Mouse (Mus musculus) lung, postnatal 0 days (tissue): ENCODE measurements around the gene Papola. TPM values are rescaled to one million over a fixed set of nuclear protein-coding genes. Genes with fewer than 3 reads are reported as not detected.

Experiments used
- ATAC-seq: fragments of 200-750 bp; cut with Nextera tagmentation; 2 replicates; pipeline ENCODE4 v1.8.0; 2017; ENCODE audit warnings: moderate library complexity
- DNase-seq: peaks from one replicate; pipeline ENCODE4 v3.0.0-alpha.2; 2016; ENCODE audit warnings: low spot score
- H3K27ac ChIP-seq: fragments of 300-500 bp; sonication (generic); 2 replicates; pipeline ENCODE4 v1.5.1; 2014; ENCODE audit warnings: antibody characterized with exemption, mild to moderate bottlenecking, low read length, mixed read lengths
- H3K27me3 ChIP-seq: fragments of 300-500 bp; sonication (generic); replicated peaks from 2 replicates; pipeline ENCODE4 v1.6.1; 2014; ENCODE audit warnings: low read length, mixed read lengths; ENCODE audit not compliant: insufficient read depth
- H3K36me3 ChIP-seq: fragments of 300-500 bp; sonication (generic); 2 replicates; pipeline ENCODE4 v1.6.1; 2014; ENCODE audit warnings: low read length, mixed read lengths; ENCODE audit not compliant: insufficient read depth
- H3K4me1 ChIP-seq: fragments of 300-500 bp; sonication (generic); 2 replicates; pipeline ENCODE4 v1.6.1; 2014; ENCODE audit warnings: antibody characterized with exemption, low read depth, low read length, mixed read lengths; ENCODE audit not compliant: insufficient read depth
- H3K4me2 ChIP-seq: fragments of 300-500 bp; sonication (generic); replicated peaks from 2 replicates; pipeline ENCODE4 v1.6.1; 2014; ENCODE audit warnings: low read depth, mild to moderate bottlenecking, low read length, moderate library complexity, mixed read lengths
- H3K4me3 ChIP-seq: fragments of 300-500 bp; sonication (generic); 2 replicates; pipeline ENCODE4 v1.5.1; 2014; ENCODE audit warnings: low read depth, low read length
- H3K9ac ChIP-seq: fragments of 300-500 bp; sonication (generic); replicated peaks from 2 replicates; pipeline ENCODE4 v1.6.1; 2014; ENCODE audit warnings: low read depth, mild to moderate bottlenecking
- H3K9me3 ChIP-seq: fragments of 300-500 bp; sonication (generic); 2 replicates; pipeline ENCODE4 v1.6.1; 2016; ENCODE audit warnings: low read length, mixed read lengths
- CTCF ChIP-seq: IDR thresholded peaks from 2 replicates; pipeline ENCODE4 v1.5.1; 2016; ENCODE audit warnings: antibody characterized with exemption, mild to moderate bottlenecking
- EP300 ChIP-seq: IDR thresholded peaks from 2 replicates; pipeline ENCODE4 v1.6.1; 2016; ENCODE audit warnings: antibody characterized with exemption, mild to moderate bottlenecking, control low read depth
- WGBS: fragments of 180-500 bp; shearing (Covaris S2); extraction: QIAGEN DNeasy Blood & Tissue Kit; methylation state at CpG from one replicate; pipeline ENCODE4 v1.1.7; 2014; 5-methylcytosine and 5-hydroxymethylcytosine counted together
- polyA plus RNA-seq: library from polyadenylated mRNA; unstranded; fragments of >200 nt; fragmentation: Nextera tagmentation; extraction: Ambion mirVana; gene quantifications from 2 replicates; pipeline ENCODE4 v1.2.1, GENCODE M21; 2015

Gene Papola
- 102 and 116 TPM in 2 replicates for polyA plus RNA-seq

- no peaks in the 10 kb centered on the region for H3K27me3 ChIP-seq
- 1% methylated on average over 55 of the region's 85 CpGs for WGBS
These were observed at the start of gene Papola for GRCm38 (mm10) chr12:105784196-105784999. Gene Papola (plus strand): TSS chr12:105784694.

GRCm38 (mm10) chr12:105735226-105735888, 49.1 kb upstream of the Papola start:
- Histone ChIP-seq H3K4me3 (no peak overlapping the region), H3K27me3 (no peaks in the 10 kb centered on the region), H3K9me3 (no peaks in the 10 kb centered on the region), H3K36me3 (no peaks in the 10 kb centered on the region), H3K4me1 (no peaks in the 10 kb centered on the region), H3K27ac (no peak overlapping the region), H3K9ac (no peak overlapping the region), H3K4me2 (no peak overlapping the region)
- no peak for ATAC-seq
- 50% methylated on average over 7 of the region's 7 CpGs for WGBS
- TF ChIP-seq EP300 (no peak), CTCF (no peak)
- no peak for DNase-seq

More at GRCm38 (mm10) chr12:105784196-105784999, at the start of gene Papola:
- Histone ChIP-seq H3K27ac (peak within 1 kb of the TSS; percentile 99), H3K4me1 (peaks cover 7% of the 10 kb centered on the region; the same call in 1 of the 2 replicates), H3K9ac (peak within 1 kb of the TSS; percentile 90), H3K36me3 (no peaks in the 10 kb centered on the region), H3K4me3 (peak within 1 kb of the TSS; percentile 98), H3K9me3 (no peaks in the 10 kb centered on the region), H3K4me2 (peak within 1 kb of the TSS; percentile 63)
- peak; percentile 96 for ATAC-seq
- peak; percentile 95 for DNase-seq
- TF ChIP-seq CTCF, result no peak
- no peak for TF ChIP-seq EP300

GRCm38 (mm10) chr12:105735889-105736251, 48.6 kb upstream of the Papola start:
- Histone ChIP-seq H3K27ac (no peak overlapping the region), H3K36me3 (no peaks in the 10 kb centered on the region), H3K9me3 (no peaks in the 10 kb centered on the region), H3K9ac (no peak overlapping the region), H3K4me2 (no peak overlapping the region), H3K4me3 (no peak overlapping the region), H3K27me3 (no peaks in the 10 kb centered on the region), H3K4me1 (no peaks in the 10 kb centered on the region)
- no peak for DNase-seq
- WGBS, result 74% methylated on average over 6 of the region's 6 CpGs
- TF ChIP-seq CTCF, result no peak
- no peak for TF ChIP-seq EP300
- no peak for ATAC-seq

GRCm38 (mm10) chr12:105738316-105739096, 46.0 kb upstream of the Papola start:
- Histone ChIP-seq H3K4me1 (no peaks in the 10 kb centered on the region), H3K4me2 (no peak overlapping the region), H3K9me3 (no peaks in the 10 kb centered on the region), H3K4me3 (no peak overlapping the region), H3K36me3 (no peaks in the 10 kb centered on the region), H3K27me3 (no peaks in the 10 kb centered on the region), H3K9ac (no peak overlapping the region), H3K27ac (no peak overlapping the region)
- no peak for ATAC-seq
- no peak for TF ChIP-seq CTCF
- TF ChIP-seq EP300, result no peak
- DNase-seq, result no peak
- 76% methylated on average over 15 of the region's 15 CpGs for WGBS

- Histone ChIP-seq H3K4me1 (no peaks in the 10 kb centered on the region), H3K9ac (no peak overlapping the region), H3K36me3 (no peaks in the 10 kb centered on the region), H3K9me3 (no peaks in the 10 kb centered on the region; the same call in 1 of the 2 replicates), H3K4me2 (no peak overlapping the region), H3K27ac (no peak overlapping the region), H3K4me3 (no peak overlapping the region), H3K27me3 (no peaks in the 10 kb centered on the region)
- WGBS, result 75% methylated on average over 8 of the region's 8 CpGs
- no peak for DNase-seq
- no peak for TF ChIP-seq EP300
- TF ChIP-seq CTCF, result no peak
- ATAC-seq, result no peak
These were observed 44.8 kb upstream of the Papola start for GRCm38 (mm10) chr12:105739656-105740055.

GRCm38 (mm10) chr12:105748114-105748513, 36.4 kb upstream of the Papola start:
- Histone ChIP-seq H3K9me3 (no peaks in the 10 kb centered on the region; the same call in 1 of the 2 replicates), H3K4me3 (no peak overlapping the region), H3K36me3 (no peaks in the 10 kb centered on the region), H3K27me3 (no peaks in the 10 kb centered on the region), H3K4me1 (no peaks in the 10 kb centered on the region), H3K9ac (no peak overlapping the region), H3K4me2 (no peak overlapping the region), H3K27ac (no peak overlapping the region)
- ATAC-seq (no peak), DNase-seq (no peak)
- WGBS, result 58% methylated on average over 5 of the region's 5 CpGs
- TF ChIP-seq EP300 (no peak), CTCF (no peak)
